8 mouse cellular contexts compared by ENCODE assay signal in genomic region chrX:20797681-20798080, GRCm38 (mm10). TPM values are rescaled to one million over a fixed set of nuclear protein-coding genes. Genes with fewer than 3 reads are reported as not detected.
DNase-seq lines count a peak whose midpoint lies in the region; ATAC-seq and TF ChIP-seq lines count a peak whose summit lies in the region.

Araf (plus strand) TSS chrX:20797814.

- TF ChIP-seq CTCF in G1E (IDR thresholded peaks at IDR 0.05; ENCODE audit: low read depth, low read length) = no peak

- H3K9ac ChIP-seq in kidney, embryonic 15.5 days = peak within 1 kb of the TSS; percentile 50
- peak within 1 kb of the TSS; percentile 39; the same call in 1 of the 2 replicates for H3K9ac ChIP-seq in embryonic facial prominence, embryonic 15.5 days
- peak within 1 kb of the TSS; percentile 69 for H3K9ac ChIP-seq in heart, embryonic 16.5 days (ENCODE audit: low read length)
- H3K9ac ChIP-seq in midbrain, embryonic 16.5 days (ENCODE audit: low read depth, low read length) = peak within 1 kb of the TSS; percentile 71

- H3K27ac ChIP-seq in kidney, embryonic 15.5 days = peak within 1 kb of the TSS; percentile 89
- H3K27ac ChIP-seq in embryonic facial prominence, embryonic 15.5 days (replicated peaks) = peak within 1 kb of the TSS; percentile 87
- H3K27ac ChIP-seq in heart, embryonic 16.5 days (ENCODE audit: low read length) = peak within 1 kb of the TSS; percentile 77
- H3K27ac ChIP-seq in midbrain, embryonic 16.5 days (ENCODE audit: low read length) = peak within 1 kb of the TSS; percentile 95

- DNase-seq in kidney, adult 18-20 months = no peak
- DNase-seq in G1E (ENCODE audit: low spot score) = no peak
- DNase-seq in left cerebral cortex, postnatal 36 days (ENCODE audit: low spot score in 2 of 2) = no peak

- 25% methylated on average over 7 of the region's 7 CpGs for WGBS in kidney, embryonic 15.5 days
- 27% methylated on average over 6 of the region's 7 CpGs for WGBS in embryonic facial prominence, embryonic 15.5 days
- WGBS in heart, embryonic 16.5 days = 20% methylated on average over 5 of the region's 7 CpGs
- WGBS in midbrain, embryonic 16.5 days = 9% methylated on average over 5 of the region's 7 CpGs

- peak within 1 kb of the TSS; percentile 57 for H3K4me2 ChIP-seq in kidney, embryonic 15.5 days
- peak within 1 kb of the TSS; percentile 47 for H3K4me2 ChIP-seq in embryonic facial prominence, embryonic 15.5 days (replicated peaks)
- H3K4me2 ChIP-seq in heart, embryonic 16.5 days (ENCODE audit: low read depth, low read length) = peak within 1 kb of the TSS; percentile 68
- H3K4me2 ChIP-seq in midbrain, embryonic 16.5 days (ENCODE audit: low read length) = peak within 1 kb of the TSS; percentile 52

- H3K4me3 ChIP-seq in kidney, embryonic 15.5 days (replicated peaks) = peak within 1 kb of the TSS; percentile 48
- H3K4me3 ChIP-seq in G1E (ENCODE audit: low read depth, low read length) = no peak within 1 kb of the TSS; the same call in 1 of the 2 replicates
- H3K4me3 ChIP-seq in embryonic facial prominence, embryonic 15.5 days (replicated peaks) = peak within 1 kb of the TSS; percentile 46
- H3K4me3 ChIP-seq in heart, embryonic 16.5 days (ENCODE audit: low read length) = peak within 1 kb of the TSS; percentile 55
- peak within 1 kb of the TSS; percentile 46 for H3K4me3 ChIP-seq in midbrain, embryonic 16.5 days (ENCODE audit: low read depth, low read length)

- H3K9me3 ChIP-seq in kidney, embryonic 15.5 days (replicated peaks) = no peaks in the 10 kb centered on the region
- no peaks in the 10 kb centered on the region for H3K9me3 ChIP-seq in G1E (replicated peaks)
- no peaks in the 10 kb centered on the region for H3K9me3 ChIP-seq in embryonic facial prominence, embryonic 15.5 days (replicated peaks)
- H3K9me3 ChIP-seq in heart, embryonic 16.5 days (replicated peaks; ENCODE audit: control insufficient read depth, low read length) = no peaks in the 10 kb centered on the region
- H3K9me3 ChIP-seq in midbrain, embryonic 16.5 days (replicated peaks; ENCODE audit: control insufficient read depth, low read length, poor library complexity, severe bottlenecking) = no peaks in the 10 kb centered on the region

- H3K27me3 ChIP-seq in kidney, embryonic 15.5 days = no peaks in the 10 kb centered on the region
- H3K27me3 ChIP-seq in G1E (ENCODE audit: insufficient read depth, low read length) = no peaks in the 10 kb centered on the region
- H3K27me3 ChIP-seq in embryonic facial prominence, embryonic 15.5 days = no peaks in the 10 kb centered on the region
- no peaks in the 10 kb centered on the region for H3K27me3 ChIP-seq in heart, embryonic 16.5 days (ENCODE audit: control insufficient read depth, insufficient read depth, low read length)
- H3K27me3 ChIP-seq in midbrain, embryonic 16.5 days (ENCODE audit: control insufficient read depth, insufficient read depth, low read depth, low read length) = no peaks in the 10 kb centered on the region

- H3K36me3 ChIP-seq in kidney, embryonic 15.5 days = no peaks in the 10 kb centered on the region
- H3K36me3 ChIP-seq in G1E (replicated peaks) = no peaks in the 10 kb centered on the region
- no peaks in the 10 kb centered on the region for H3K36me3 ChIP-seq in embryonic facial prominence, embryonic 15.5 days
- H3K36me3 ChIP-seq in heart, embryonic 16.5 days (ENCODE audit: control insufficient read depth, insufficient read depth) = no peaks in the 10 kb centered on the region
- H3K36me3 ChIP-seq in midbrain, embryonic 16.5 days (ENCODE audit: control insufficient read depth, insufficient read depth, low read length) = no peaks in the 10 kb centered on the region

- ATAC-seq in kidney, embryonic 15.5 days (replicated peaks; ENCODE audit: low FRiP score) = peak; percentile 64
- ATAC-seq in G1E (ENCODE audit: extremely low read depth, insufficient number of reproducible peaks, low FRiP score, poor library complexity, severe bottlenecking) = no peak
- ATAC-seq in embryonic facial prominence, embryonic 15.5 days (ENCODE audit: insufficient number of reproducible peaks, low FRiP score, low TSS enrichment, low read depth) = 0 out of 2 replicates have a peak, but pooled peaks have one; percentile 32
- peak; percentile 11; the same call in 1 of the 2 replicates for ATAC-seq in heart, embryonic 16.5 days (replicated peaks; ENCODE audit: extremely low read depth, insufficient read depth, low FRiP score)
- ATAC-seq in midbrain, embryonic 16.5 days = peak; percentile 79
- no peak for ATAC-seq in cerebellum, adult (ENCODE audit: insufficient number of reproducible peaks, low FRiP score, low TSS enrichment)

- intact Hi-C loops in left cerebral cortex, postnatal 36 days (cut with DNase I) = no loop called here

- H3K4me1 ChIP-seq in kidney, embryonic 15.5 days = no peaks in the 10 kb centered on the region
- H3K4me1 ChIP-seq in G1E (ENCODE audit: insufficient read depth, low read depth, low read length) = 0 out of 2 replicates have a peak, but pooled peaks cover 3% of the 10 kb centered on the region
- H3K4me1 ChIP-seq in embryonic facial prominence, embryonic 15.5 days = no peaks in the 10 kb centered on the region
- H3K4me1 ChIP-seq in heart, embryonic 16.5 days (ENCODE audit: control insufficient read depth, insufficient read depth, low read length) = no peaks in the 10 kb centered on the region
- H3K4me1 ChIP-seq in midbrain, embryonic 16.5 days (ENCODE audit: control insufficient read depth, insufficient read depth, low read length) = no peaks in the 10 kb centered on the region

RNA-seq across cellular contexts. Expression of gene Araf, which starts in this region (rescaled TPM):
- polyA plus RNA-seq in kidney, embryonic 15.5 days (2015; fragmentation: Nextera tagmentation; extraction: Ambion mirVana) = 115 and 129 TPM in 2 replicates
- total RNA-seq in G1E (2014; fragmentation: Nextera tagmentation) = 173 and 189 TPM in 2 replicates
- total RNA-seq in G1E (2017) = 44.8 and 58.4 TPM in 2 replicates
- polyA plus RNA-seq in G1E (2012) = 17.8 and 56.9 TPM in 2 replicates
- 111 and 122 TPM in 2 replicates for polyA plus RNA-seq in embryonic facial prominence, embryonic 15.5 days (2015; fragmentation: Nextera tagmentation; extraction: Ambion mirVana)
- 98.9 and 113 TPM in 2 replicates for polyA plus RNA-seq in heart, embryonic 16.5 days (2015; fragmentation: Nextera tagmentation; extraction: Ambion mirVana)
- total RNA-seq in left cerebral cortex, postnatal 36 days (2021) = 100 to 1,000 TPM; 172 to 185 TPM
- 379 and 431 TPM in 2 replicates for polyA plus RNA-seq in midbrain, embryonic 16.5 days (2015; fragmentation: Nextera tagmentation; extraction: Ambion mirVana)

Comparison
In these comparisons a context has a peak if more than half of its experiments do, and no peak if none do; other contexts are left out.
1. ATAC-seq: peak in kidney, embryonic 15.5 days (single experiment), embryonic facial prominence, embryonic 15.5 days (single experiment), heart, embryonic 16.5 days (single experiment) and midbrain, embryonic 16.5 days (single experiment); none in G1E (single experiment) and cerebellum, adult (single experiment).
2. Peak in every context shown above with its lines, with median percentiles within 50 percentile points of each other: H3K27ac ChIP-seq, H3K4me2 ChIP-seq and H3K9ac ChIP-seq.